Mouse (Mus musculus): ENCODE results near the gene Gldc.
A peak's percentile ranks its signal among the peaks of the same experiment; 100 is the strongest.

Gldc gene

DNA sequence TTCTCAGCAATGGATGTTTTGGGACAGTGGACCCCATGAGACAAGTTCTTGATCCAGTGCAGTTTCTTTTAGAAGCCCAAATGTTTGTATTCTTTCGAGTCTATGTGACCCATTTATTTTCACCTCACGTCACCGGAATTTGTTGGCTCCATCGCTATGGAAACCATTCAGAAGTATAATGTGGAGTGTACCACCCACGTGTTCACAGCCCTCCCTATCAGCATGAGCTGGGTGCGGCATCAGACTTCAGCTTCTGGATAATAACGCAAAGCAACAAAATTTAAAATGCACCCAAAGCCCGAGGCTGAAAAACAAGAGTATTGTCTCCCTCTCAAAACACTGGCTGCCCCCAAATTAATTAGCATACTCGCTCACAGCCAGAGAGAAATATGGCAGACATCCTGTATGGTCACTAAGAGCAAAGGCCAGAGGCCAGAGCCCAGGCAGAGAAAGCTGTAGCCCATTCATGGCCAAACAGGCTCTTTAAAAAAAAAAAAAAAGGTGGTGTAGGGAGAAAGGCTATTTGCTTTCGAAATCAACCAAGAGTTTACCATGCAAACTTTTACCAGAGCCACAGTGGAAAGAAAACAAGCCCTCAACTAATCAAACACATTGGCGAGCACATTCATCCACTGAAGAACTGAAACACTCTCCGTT lies 18.1 kb downstream of the Gldc start:
- DNase-seq (ENCODE audit: low read depth), result no peak

DNA sequence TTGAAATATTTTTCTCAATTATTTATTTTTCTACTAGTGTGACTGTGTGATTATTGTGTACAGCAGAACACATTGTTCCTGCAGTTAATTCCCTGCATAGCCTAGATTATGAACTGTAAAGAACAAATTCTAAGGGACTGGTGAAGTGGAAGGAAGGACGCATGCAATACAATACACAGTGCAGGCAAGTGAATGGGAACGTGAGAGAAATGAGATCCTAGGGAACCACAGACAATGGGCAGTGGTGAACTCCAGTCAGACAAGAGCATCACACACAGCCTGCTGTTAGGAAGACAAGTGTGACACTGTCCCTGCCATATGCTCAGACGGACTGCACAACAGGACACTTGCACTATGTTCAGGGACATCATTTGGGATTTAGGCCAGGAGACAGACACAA lies 21.5 kb downstream of the Gldc start:
- no peak for DNase-seq (ENCODE audit: low read depth)

DNA sequence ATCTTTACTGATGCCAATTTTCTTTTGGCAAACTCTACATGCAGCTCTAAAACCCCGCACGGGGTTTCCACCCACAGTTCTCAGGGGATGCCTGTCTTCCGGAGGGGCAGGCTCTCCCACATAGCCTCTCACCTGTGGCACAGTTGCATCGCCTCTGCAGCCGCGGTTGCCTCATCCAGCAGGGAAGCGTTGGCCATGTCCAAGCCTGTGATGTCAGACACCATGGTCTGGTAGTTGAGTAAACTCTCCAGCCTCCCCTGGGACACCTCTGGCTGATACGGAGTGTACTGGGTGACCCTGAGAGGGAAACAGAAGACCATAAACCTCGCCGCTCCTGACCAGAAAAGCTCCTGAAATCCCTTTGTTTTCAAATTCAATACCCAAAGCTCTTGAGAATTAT lies 23.9 kb downstream of the Gldc start:
- DNase-seq (ENCODE audit: low read depth), result no peak

DNA sequence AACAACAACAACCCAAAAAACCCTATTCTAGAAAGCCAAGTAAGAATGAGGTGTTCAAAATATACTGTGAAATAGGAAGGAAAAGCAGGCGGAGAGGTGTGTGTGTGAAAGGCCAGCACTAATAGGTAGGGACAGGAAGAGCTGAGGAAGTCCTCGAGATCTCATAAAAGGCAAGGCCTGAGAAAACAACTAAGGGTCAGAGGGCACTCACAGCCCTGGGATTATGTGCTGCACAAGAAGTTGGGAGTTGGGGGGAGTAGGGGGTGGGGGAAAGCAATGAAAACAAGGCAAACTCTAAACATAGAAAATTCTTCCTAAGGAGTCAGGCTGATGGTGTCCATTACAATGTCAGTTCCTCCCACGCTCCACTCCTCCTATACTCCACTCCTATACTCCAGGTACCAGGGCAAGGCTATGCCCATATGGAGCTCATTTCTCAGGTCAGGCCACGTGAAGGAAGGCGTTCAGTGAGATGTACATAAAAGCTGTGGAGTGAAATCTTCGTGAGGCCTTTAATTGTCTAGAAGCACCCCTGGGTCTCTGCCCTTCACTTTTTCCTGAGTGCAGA lies 25.9 kb downstream of the Gldc start:
- no peak for DNase-seq (ENCODE audit: low read depth)

DNA sequence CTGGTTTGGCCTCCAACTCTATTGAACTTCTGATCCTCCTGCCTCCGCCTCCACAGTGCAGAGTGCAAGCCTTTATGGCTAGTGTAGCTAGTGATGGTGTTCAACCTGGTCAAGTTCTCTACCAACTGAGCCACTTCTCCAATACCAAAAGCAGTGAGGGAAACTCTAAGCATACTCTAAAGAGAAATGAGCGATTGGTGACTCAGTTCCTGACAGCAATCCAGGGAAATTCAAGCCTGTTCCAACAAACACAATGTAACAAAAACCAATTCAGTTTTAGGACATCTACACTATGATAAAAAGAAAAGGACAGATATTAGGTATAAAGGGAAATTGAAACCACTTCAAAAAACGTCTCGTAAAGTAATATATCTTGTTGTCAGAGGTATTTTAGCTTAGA lies 27.9 kb downstream of the Gldc start:
- no peak for DNase-seq (ENCODE audit: low read depth)

DNA sequence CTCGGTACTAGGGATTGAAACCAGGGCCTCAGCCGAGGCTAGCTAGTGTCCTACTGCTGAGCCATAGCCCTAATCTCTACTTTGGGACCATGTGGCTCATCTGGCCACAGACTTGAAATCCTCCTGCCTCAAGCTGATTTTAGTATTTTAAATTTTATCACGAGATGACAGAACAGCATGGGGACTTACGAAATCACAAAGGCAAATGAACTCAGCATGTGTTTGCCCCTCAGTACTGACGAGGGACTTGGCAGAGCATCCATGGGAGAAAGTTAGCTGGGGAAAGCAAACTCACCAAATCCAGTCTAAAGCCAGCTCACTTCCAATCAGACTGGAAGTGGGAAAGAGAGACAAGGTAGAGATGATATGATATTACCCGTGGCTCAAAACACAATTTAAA lies 28.5 kb downstream of the Gldc start:
- DNase-seq (ENCODE audit: low read depth), result no peak

DNA sequence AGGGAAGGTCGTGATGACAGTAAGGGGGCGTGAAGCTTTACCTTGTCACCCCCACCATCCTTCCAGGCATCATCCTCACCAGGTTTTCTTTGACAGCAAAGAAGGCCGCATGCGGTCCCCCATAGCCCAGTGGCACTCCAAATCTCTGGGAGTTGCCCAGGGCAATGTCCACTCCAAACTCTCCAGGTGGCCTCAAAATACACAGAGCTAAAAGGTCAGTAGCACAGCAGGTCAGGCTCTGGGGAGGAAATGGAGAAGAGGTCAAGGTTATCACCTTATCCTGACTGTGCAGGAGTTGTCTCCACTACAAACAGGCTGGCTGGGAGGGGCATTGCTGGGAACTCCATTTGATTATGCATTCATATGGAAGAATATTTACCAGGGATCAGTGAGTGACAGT lies 30.1 kb downstream of the Gldc start:
- DNase-seq (ENCODE audit: low read depth), result no peak

DNA sequence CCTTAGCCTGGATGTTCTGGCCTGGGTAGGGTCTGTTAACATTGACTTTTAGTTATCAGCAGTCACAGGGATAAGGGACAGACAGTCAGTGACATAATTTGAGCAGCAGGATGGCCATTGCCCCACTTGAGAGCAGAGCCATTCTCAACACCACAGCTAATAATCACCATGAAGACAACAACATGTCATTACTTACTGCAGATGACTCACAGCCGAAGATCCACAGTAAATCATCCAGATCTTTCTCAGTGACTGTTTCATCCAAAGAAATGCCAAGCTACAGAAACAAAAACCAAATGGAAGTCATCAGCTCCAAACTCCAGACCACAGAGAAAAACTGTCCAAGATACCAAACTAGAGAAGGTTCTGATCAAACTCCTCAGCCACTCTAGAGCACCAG lies 38.9 kb downstream of the Gldc start:
- no peak for DNase-seq (ENCODE audit: low read depth)

DNA sequence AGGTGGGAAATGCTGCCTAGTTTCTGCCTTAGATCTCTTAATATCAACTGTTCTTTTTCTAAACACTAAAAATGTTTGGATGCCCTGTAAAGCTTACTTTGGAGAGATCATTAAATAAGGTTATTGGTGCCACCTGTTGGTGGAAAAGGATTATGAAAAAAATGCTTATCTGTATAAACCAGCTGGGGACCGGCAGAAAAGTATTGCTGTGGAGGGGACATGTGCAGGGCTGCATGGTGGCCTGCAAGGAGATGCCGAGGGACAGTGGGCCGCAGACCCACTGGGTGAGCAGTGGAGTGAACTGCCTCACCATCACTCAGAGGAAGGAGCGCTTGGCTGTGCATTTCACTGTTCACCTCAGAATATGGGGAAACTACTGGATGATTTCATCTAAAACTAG lies 47.1 kb downstream of the Gldc start:
- peak; percentile 13 for DNase-seq (ENCODE audit: low read depth)

DNA sequence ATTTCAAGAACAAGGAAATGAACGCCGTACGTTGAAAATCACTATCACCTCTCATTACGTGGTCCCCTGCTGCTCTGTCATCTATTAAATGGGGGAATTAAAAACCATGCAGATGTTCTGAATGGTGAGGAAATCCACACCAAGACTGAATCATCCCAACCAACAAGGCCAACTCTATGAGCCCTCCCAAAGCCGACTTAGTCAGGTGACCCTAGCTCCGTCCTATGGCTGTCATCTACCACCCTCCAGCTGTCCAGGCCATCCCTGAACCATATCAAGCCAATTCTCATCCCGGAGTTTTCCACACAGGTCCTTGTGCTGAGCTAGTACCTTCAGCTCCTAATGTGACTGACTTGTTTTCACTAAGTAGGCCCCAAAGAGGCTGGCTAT lies 49.6 kb downstream of the Gldc start:
- no peak for DNase-seq (ENCODE audit: low read depth)

DNA sequence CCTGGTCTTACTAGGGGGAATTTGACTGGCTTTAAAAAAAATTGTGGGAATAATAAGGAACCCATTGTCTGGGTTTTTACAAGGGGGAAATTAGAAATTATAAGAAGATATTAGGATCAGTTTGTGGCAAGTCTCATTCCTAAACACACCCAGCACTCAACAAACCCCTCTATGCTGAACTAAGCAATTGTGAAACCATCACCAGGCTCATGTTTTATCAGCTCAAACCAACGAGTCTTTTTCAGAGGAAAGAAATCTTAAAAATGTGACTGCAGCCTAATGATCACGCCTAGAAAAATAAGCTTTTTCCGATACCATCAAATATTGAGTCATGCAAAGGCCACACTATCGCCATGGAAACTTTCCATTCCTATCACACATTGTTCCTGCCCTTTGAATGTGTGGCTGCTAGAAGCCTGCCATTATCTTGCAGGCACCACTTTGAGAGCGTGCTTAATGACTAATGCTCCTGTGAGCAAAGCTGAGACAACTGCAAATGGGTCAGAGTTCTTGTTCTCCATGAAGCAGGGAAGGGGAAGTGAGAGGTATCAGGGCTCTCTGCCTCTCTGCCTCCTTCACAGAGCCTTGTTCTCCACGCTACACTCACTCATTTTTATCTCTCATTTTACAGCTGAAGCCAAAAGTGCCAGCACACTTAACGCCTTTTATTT lies 50.1 kb downstream of the Gldc start:
- no peak for DNase-seq (ENCODE audit: low read depth)

DNA sequence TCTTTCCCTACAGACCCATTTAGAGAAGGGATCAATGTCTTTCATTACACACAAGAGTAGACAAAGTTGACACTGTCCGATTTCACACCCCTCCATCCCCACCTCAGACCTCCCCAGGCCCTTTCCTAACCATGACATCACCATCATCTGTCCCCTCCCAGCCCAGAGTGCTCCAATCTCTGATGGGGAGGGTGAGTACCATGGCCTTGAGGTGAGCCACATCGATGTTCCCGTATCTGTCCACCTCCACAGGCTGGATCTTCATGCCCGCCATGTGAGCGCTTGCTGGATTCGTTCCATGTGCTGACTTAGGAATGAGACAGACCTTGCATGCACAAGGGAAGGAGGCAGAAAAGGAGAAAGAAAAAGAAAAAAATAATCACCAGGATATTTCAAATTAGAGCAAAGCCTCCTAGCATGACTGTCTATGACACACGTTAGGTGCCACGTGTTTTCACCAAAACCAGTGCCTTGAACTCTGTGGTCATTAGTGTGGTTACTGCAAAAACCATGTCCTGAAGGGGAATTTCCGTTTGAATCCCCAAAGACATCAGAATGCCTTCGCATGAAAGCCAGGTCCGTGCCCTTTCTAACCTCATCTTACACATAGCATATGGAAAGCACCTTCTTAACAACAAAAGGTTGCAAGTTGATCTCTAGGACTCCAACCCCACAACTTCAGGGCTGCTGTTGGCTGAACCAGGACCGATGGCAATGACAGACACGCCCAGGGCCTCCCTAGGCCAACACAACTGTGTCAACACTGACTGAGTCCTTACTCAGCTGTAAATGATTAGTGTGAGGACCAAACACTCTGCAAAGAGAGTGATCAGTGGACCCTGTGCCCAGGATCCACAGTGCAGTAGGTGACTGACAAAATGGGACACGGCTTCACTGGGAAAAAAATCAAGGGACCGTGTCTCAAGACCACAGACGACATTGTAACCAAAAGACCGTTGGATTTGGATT lies 56.6 kb downstream of the Gldc start:
- DNase-seq (ENCODE audit: low read depth), result no peak

DNA sequence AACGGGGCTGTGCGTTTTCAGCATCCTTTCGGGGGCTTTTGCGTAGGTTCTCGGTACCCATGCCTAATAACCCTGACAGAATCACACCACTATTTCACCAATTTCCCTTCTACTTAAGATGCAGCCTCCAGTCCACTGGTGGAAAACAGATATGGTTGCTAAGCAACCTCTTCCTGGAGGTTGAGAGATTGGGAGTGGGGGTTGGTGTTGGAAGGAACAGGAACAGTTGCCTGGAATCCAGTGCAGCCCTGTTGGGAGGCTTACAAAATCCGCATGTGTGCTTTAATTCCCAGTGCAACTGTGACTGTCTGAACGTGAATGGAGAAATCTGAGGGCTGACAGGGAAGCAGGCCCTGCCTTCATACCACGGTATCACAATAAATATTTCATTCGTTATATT lies 57.5 kb downstream of the Gldc start:
- no peak for DNase-seq (ENCODE audit: low read depth)

DNA sequence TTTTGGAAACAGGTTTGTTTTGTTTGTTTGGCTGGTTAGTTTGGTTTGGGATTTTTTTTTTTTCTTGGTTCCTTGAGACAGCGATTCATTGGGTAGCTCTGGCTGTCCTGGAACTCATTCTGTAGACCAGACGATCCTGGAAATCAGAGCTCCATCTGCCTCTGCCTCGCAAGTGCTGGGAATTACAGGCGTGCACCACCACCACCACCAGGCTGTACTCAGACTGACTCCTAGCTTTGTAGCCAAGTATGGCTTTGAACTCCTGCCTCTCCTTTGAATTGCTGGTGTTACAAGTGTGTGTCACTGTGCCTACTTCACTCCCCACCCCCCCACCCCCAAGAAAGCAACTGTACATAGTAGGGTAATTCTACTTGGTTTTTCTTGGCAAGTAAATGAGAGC lies 58.0 kb downstream of the Gldc start:
- no peak for DNase-seq (ENCODE audit: low read depth)

DNA sequence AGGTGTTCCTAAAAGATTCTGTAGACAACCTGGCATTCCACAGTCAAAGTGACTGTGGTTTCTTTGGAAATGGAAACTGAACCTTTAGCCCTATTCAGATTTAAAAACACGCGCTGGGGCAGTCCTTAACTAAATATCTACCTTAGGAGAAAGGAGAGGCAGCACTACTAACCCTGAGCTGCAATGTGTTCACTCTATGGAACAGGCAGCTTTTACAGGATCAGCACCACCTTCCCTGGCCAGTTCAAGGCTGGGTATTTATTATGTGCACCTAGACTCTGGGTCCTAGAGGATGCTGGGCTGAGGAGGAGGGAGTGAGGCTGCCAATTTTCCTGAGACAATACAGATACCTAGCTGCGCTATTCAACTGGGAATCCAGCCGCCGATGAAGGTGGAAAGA lies 59.6 kb downstream of the Gldc start:
- no peak for DNase-seq (ENCODE audit: low read depth)

DNA sequence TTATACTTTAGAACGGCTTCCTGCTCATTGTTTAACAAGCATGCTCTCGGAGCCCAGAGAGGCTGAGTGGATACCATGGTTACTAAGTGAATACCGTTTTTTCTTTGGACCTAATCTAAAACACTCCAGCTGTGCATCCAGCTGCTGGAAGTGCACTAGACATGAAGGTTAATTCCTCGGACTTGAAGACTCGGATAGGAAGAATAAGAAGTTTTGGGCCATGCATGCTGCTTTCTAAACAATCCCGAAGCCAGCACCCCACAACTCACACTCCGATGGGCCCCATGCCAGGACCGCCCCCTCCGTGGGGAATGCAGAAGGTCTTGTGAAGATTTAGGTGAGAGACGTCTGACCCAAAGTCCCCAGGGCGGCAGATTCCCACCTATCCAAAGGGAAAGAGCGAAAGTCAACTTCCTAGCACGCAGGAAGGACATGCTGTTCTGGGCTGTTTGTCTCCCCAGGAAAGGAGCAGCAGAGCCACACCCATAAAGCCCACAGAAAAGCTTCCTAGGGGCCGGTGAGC lies 60.2 kb downstream of the Gldc start:
- DNase-seq (ENCODE audit: low read depth), result no peak

DNA sequence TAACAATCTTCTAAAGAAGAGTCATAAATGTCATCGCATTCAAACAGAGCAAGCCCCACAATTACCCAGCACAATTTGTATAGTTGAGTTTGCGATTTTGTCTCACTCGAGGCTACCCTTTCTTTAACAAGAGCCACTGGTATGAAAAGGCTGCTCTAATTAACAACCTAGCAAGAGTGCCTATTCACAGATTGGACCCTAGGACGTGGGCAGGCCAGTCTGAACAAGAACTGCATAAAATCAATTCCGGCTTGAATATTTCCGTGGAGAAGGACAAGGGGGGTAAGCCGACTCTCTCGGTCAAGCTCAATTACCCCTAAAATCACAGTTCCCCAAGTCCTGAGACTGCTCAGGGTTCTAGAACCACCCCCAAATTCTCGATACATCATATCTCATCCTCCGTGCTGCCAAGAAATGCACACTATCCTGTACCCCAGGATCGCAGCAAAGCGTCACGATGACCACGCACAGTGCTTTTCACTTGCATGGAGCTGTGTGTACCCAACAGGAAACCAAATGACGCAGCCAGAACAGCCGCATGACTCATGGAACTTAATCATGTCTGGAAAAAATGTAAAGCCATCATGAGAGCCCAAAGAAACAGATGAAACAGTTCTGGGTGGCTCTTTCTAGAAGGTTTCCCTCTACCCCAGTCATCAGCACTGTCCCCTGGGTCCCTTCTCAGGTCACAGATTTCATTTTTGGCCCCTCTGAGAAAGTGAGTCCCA lies 62.1 kb downstream of the Gldc start:
- no peak for DNase-seq (ENCODE audit: low read depth)

DNA sequence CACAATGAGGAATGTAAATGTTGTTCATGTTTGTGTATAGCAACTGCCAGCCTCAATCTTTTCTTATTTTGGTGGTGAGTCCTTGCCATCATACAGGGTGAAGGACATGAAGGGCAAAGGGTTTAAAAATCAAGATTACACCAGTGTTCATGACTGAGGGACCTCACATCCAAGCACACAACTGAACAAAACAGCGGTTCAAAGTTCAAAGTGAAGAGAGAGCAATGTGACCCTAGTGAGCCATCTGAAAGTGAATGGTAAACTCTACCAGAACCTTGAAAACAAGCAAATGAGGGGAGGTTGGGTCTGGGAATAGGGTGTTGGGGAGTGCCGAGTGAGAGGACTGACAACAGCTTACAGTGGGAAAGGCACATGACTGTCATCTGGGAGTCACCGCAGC lies 63.8 kb downstream of the Gldc start:
- DNase-seq (ENCODE audit: low read depth), result no peak

DNA sequence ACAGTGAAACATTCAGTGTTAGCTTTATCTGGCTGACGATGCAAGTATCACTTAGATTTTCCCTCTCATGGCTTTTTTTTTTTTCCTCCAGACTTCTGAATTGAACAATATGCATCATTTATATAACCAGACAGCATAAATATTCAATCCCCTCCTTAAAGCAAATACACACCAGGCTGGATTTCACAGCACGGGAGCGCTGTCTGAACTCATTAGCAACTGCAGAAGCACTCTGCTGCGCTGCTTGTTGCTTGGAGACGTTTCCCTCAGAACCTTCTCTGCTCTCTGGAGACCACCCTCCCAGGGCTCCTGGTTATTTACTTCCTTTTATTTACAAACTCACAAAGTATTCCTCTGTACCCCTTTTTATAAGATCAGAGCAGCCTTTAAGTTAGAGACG lies 66.1 kb downstream of the Gldc start:
- DNase-seq (ENCODE audit: low read depth), result no peak

DNA sequence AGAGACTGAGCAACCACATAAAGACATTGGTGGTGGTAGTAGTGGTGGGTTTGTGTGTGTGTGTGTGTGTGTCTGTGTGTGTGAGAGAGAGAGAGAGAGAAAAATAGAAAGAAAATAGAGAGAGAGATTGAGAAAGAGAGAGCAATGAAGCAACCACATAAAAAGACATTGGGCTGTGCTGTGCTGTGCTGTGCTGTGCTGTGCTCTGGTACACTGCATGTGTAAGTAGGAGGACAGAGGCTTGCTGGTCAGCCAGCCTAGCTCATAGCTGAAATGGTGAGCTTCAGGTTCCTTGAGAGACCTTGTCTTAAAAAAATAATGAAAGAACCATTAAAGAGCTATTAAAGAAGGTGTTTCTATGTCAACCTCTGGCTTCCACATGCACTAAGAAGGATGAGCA lies 66.6 kb downstream of the Gldc start:
- no peak for DNase-seq (ENCODE audit: low read depth)

DNA sequence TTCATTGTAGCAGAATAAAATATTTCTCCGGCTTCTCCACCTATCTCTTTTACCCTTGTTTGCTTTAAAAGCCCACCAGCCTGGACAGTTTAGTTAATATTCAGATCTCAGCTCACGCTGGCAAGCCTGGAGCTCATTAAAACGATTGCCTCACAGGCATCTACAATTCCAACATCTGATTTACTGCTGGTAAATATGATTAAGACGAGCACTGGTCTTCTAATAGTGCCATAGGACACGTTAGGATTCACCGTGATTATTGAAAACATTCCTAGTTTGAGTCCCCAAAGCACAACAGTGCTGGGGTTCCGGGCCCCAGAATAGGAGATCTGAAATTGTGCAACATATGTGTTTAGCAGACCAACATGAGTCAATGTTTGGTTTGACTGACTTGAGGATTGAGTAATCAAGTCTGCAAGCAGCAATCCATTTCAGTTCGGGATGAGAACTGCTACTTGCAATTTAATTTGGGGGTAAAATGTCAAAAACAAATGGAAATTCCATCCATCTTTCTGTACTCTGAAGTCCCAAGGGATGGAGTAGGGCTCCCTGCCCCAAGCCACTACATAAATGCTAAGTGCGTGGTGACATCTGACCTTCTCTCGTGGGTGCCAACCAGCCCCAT lies 67.9 kb downstream of the Gldc start:
- no peak for DNase-seq (ENCODE audit: low read depth)

All from naive thymus-derived CD4-positive, alpha-beta T cell, adult 2 months (primary cell).